Mouse (Mus musculus) right cerebral cortex, postnatal 4 days (tissue): ENCODE measurements at regions not wholly inside any gene's neighbourhood (a gene's known extent, or its start where the extent isn't known, plus 50 kb on each side); places are given as distances from the start of the nearest gene placed in this dataset.
"Not testable (repeated sequence)": the region's sequence is repeated elsewhere in the genome, so short reads cannot be mapped to it uniquely, and the experiment has no call there.

ENCODE experiments used
- DNase-seq: peaks from one replicate; pipeline ENCODE4 v3.0.0-alpha.2; 2022

GRCm38 (mm10) chr13:13888847-13889246, 65.4 kb upstream of the B3galnt2 start:
- DNase-seq = not testable (repeated sequence)

- DNase-seq = peak; percentile 88
Observed at GRCm38 (mm10) chr13:13889297-13890120, 64.8 kb upstream of the B3galnt2 start.

- not testable (repeated sequence) for DNase-seq
Observed at GRCm38 (mm10) chr13:13902186-13902585, 52.1 kb upstream of the B3galnt2 start.
